Mouse (Mus musculus): ENCODE data around the gene Baiap2l2. TPM values are rescaled to one million over a fixed set of nuclear protein-coding genes. Genes with fewer than 3 reads are reported as not detected.
"Not testable (repeated sequence)": the region's sequence is repeated elsewhere in the genome, so short reads cannot be mapped to it uniquely, and the experiment has no call there.

Baiap2l2 gene
- polyA plus RNA-seq, 1 experiment: 1.3 TPM

GRCm38 (mm10) chr15:79261095-79261725 is 24.1 kb downstream of the Baiap2l2 start:
- DNase-seq (ENCODE audit: low read depth): no peak

- DNase-seq (ENCODE audit: low read depth): no peak
Measured at GRCm38 (mm10) chr15:79258521-79258920, 26.8 kb downstream of the Baiap2l2 start.

GRCm38 (mm10) chr15:79254661-79255060 is 30.7 kb downstream of the Baiap2l2 start, which contains the start of gene Slc16a8:
Gene Slc16a8, minus strand, starts transcription at chr15:79254761.
- no peak for DNase-seq (ENCODE audit: low read depth)

GRCm38 (mm10) chr15:79252580-79252979 is 32.8 kb downstream of the Baiap2l2 start:
- DNase-seq (ENCODE audit: low read depth): no peak

- DNase-seq (ENCODE audit: low read depth): no peak
Measured at GRCm38 (mm10) chr15:79251781-79252491, 33.4 kb downstream of the Baiap2l2 start.

- DNase-seq (ENCODE audit: low read depth): no peak
Measured at GRCm38 (mm10) chr15:79251168-79251567, 34.2 kb downstream of the Baiap2l2 start.

- no peak for DNase-seq (ENCODE audit: low read depth)
Measured at GRCm38 (mm10) chr15:79250236-79250635, 35.1 kb downstream of the Baiap2l2 start.

DNA sequence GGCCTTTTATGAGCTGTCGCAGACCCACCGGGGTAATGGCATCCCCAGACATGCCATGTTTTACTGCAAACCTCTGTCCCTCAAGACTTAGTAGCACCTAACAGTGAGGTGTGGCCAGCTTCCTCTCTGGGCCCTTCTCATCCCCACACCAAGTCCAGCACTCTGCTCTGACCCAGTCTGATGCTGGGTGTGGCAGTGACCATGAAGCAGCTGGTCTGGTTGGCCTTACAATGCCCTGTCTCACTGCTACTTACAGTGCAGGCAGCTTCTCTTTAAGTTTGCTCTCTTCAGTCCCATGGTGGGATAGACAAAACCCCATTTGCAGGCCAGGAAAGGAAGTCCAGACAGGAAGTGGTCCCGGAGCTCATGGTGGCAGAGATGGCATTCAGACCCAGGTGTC is 40.0 kb downstream of the Baiap2l2 start:
- no peak for DNase-seq (ENCODE audit: low read depth)

DNA sequence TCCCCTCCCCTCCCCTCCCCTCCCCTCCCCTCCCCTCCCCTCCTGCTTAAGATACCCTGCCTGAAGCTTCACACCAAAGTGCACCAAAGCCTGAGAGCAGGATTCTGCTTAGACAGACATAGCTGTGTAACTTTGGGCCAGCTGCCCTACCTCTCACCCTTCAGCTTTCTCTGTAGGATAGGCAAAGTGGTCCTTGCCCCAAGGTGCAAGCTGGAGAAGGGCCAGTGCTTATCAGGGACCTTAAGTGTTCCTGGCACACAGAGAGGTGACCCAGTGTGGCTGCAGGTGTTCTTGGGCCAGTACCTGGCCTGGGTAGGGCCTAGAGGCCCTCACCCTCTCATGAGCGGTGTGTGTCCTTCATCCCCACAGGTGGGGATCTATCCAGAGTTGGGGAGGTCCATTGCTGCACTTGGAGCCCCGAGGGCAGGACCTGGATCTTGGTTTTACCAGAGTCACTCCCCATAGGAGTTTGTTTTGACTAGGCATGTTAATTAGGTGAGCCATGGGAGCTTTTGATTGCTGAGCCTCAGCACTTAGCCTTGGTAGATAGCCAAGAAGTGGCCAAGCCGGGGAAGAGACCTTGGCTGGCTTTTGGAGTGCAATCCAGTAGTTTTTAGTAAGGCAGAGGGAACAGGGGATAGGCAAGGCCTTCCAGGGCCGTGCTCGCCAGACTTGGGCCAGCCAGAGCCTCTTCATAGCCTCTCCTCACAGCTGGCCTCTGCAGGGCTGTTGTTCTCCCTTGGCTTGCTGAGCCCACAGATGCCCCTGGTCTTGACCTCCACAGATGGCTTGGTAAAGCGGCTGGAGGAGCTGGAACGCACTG is 41.1 kb downstream of the Baiap2l2 start:
- DNase-seq (ENCODE audit: low read depth): no peak

GRCm38 (mm10) chr15:79243234-79244042 is 41.9 kb downstream of the Baiap2l2 start:
- no peak for DNase-seq (ENCODE audit: low read depth)

GRCm38 (mm10) chr15:79242574-79243233 is 42.6 kb downstream of the Baiap2l2 start:
- no peak for DNase-seq (ENCODE audit: low read depth)

DNA sequence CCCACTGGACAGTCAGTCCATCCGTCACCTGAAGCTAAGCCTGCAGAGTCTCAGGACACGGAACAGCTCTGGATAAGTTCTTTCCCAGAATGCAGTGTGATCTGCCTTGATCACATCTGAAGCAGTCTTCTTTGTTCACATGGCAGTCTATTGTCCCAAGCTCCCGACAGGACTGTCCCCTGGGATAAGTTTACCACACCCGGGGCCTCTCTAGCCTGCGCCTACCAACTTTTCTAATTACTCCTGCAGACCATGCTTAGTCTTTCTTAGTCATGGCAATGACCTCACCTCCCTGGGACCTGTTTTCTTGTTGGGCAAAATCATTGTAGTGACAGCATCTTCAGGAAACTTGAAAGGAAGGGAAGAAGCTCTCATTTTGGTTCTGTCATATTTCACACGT is 47.3 kb downstream of the Baiap2l2 start:
- DNase-seq (ENCODE audit: low read depth): no peak

- DNase-seq (ENCODE audit: low read depth): no peak
Measured at GRCm38 (mm10) chr15:79235268-79235667, 50.1 kb downstream of the Baiap2l2 start.

DNA sequence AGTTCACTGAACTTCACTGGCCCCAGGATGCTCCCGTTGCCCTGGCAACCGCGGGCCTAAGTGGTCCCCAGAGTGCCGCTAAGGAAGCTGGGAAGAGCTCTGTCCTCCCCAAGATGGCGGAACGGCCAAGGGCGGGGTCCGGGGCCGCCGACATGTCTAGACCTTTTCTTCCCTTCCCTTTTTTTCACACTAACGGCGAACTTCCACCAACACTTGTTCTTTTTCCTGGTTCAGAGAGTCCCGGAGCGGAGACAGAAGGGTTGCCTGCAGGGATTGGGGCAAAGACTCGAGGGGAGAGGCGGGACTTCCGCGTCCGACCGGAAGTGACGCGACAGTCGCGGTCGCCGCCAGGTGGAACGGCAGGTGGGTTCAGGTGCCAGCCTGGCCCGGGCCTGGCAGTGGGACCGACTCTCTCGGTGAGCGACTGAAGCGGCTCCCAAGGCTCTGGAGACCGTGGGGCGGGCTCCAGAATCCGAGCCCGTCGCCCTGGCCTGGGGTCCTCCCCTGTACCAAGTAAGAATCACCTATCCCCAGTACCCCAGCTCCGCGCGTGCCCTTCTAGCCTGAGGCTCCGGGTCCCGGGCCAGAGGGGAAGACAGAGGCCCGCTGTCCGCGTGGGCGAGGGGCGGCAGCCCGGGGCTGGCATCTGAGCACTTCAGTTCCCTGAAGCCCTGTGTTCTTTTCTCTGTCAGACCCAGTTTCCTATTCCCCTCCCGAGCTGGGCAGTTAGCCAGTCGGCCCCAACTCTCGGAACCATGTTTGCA is 56.1 kb downstream of the Baiap2l2 start, which contains the start of the genes Pick1 and Gm49486:
Pick1 (plus strand) TSS at position 116 of the 764 bp plus-strand sequence.
Gm49486 (plus strand) TSS at position 334 of the 764 bp plus-strand sequence.
- no peak for DNase-seq (ENCODE audit: low read depth)

GRCm38 (mm10) chr15:79225780-79226179 is 59.6 kb downstream of the Baiap2l2 start:
- DNase-seq (ENCODE audit: low read depth): not testable (repeated sequence)

GRCm38 (mm10) chr15:79224685-79225084 is 60.7 kb downstream of the Baiap2l2 start:
- DNase-seq (ENCODE audit: low read depth): no peak

DNA sequence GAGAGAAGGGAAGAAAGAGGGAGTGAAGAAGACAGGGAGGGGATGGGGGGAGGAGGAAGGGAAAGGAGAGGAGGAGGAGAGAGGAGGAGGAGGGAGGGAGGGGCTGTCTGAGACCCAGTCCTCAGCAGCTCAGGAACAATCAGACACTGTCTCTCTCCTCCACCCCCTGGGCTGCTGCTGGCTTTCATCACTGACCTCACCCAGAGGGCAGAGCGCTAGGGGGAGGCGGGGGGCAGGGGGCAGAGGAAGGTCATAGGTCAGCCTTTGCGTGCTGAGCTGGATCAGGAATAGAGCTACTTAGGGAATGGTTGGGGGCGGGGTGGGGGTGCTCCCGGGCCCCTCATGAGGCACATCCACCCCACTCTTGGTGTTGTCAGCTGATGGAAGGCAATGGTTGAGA is 61.7 kb downstream of the Baiap2l2 start:
- no peak for DNase-seq (ENCODE audit: low read depth)

DNA sequence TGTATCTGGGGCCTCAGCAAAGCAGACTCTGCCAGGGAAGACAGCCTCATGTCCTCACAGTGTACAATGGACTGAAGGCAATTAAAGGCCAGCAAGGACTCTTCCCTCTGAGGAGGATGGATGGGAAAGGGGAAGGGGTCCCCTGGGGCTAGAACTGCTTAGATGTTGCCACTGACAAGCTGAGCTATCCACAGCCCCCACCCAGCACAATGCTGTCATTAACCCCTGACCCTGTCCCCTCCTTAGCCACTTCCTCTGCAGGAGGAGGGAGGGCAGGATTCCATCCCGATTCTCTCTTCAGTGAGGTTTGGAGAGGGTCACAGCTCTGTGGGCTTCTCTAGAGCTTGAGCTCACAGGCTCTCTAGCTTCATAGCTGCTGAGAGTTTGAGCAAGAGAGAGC is 65.8 kb downstream of the Baiap2l2 start:
- DNase-seq (ENCODE audit: low read depth): no peak

DNA sequence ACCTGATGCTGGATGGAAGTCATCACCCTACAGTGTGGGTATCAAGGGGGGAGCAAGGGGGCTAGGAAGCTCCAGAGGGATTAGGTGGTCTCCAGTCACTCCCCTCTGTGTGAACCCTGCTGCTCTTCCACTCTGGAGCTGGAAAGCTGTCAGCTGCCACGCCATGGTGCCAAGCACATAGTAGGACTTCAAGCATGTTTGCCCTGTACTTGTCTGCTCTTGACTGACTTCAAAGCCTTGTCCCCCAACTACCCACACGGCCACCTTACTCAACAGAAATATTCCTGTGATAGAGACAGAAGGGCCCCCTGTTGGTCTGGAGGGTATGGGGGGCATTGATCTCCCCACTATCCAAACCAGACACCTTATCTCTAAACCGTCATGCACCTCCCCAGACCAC is 69.1 kb downstream of the Baiap2l2 start:
- no peak for DNase-seq (ENCODE audit: low read depth)

DNA sequence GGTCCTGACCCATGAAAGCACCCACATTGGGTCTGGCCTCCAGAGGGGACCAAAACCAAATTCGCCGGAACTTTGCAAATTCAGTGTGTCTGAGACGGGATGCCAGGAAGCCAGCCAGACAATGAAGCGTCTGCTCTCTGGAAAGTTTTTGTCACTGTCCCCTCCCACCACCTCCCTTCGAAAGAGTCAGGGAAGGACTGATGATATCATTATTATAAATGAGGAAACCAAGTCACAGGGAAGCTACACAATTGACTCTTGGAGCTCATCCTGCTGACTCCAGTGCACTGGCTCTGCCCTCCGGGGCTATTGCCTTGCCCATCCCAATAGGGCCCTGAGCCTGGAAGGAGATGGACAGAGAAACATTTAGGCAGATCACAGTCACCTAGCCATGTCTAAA is 71.7 kb downstream of the Baiap2l2 start:
- DNase-seq (ENCODE audit: low read depth): no peak
